Mouse (Mus musculus): ENCODE results near the gene Cdk11b. TPM values are rescaled to one million over a fixed set of nuclear protein-coding genes. Genes with fewer than 3 reads are reported as not detected.
"Not testable (repeated sequence)": the region's sequence is repeated elsewhere in the genome, so short reads cannot be mapped to it uniquely, and the experiment has no call there.

Cdk11b gene
- total RNA-seq, 2 experiments from 2014 or later, result 56.8 to 62.0 TPM

GRCm38 (mm10) chr4:155660641-155661040, 36.0 kb downstream of the Cdk11b start:
- peak in 1 of 2 experiments; percentile 31 for DNase-seq (ENCODE audit: low spot score in 2 of 2)

GRCm38 (mm10) chr4:155666903-155667302, 42.2 kb downstream of the Cdk11b start:
- no peak for DNase-seq (ENCODE audit: low spot score in 2 of 2)

GRCm38 (mm10) chr4:155668689-155669597, 44.3 kb downstream of the Cdk11b start, which contains the start of gene Mib2:
Mib2 (minus strand) TSS chr4:155669198.
- peak; percentile 94 to 96 for DNase-seq (ENCODE audit: low spot score in 2 of 2)

GRCm38 (mm10) chr4:155669598-155670075, 45.0 kb downstream of the Cdk11b start:
- DNase-seq (ENCODE audit: low spot score in 2 of 2), result no peak

- DNase-seq (ENCODE audit: low spot score in 2 of 2), result not testable (repeated sequence)
These were observed 45.6 kb downstream of the Cdk11b start for GRCm38 (mm10) chr4:155670236-155670635.

GRCm38 (mm10) chr4:155672082-155672481, 47.4 kb downstream of the Cdk11b start:
- no peak for DNase-seq (ENCODE audit: low spot score in 2 of 2)

- no peak for DNase-seq (ENCODE audit: low spot score in 2 of 2)
These were observed 51.3 kb downstream of the Cdk11b start for GRCm38 (mm10) chr4:155675991-155676390.

- DNase-seq (ENCODE audit: low spot score in 2 of 2), result not testable (repeated sequence)
These were observed 59.1 kb downstream of the Cdk11b start for GRCm38 (mm10) chr4:155683670-155684277.

GRCm38 (mm10) chr4:155687764-155688163, 63.1 kb downstream of the Cdk11b start:
- DNase-seq (ENCODE audit: low spot score in 2 of 2), result not testable (repeated sequence)

GRCm38 (mm10) chr4:155690571-155691375, 66.1 kb downstream of the Cdk11b start:
- DNase-seq (ENCODE audit: low spot score in 2 of 2), result no peak

- DNase-seq (ENCODE audit: low spot score in 2 of 2), result no peak
These were observed 67.8 kb downstream of the Cdk11b start for GRCm38 (mm10) chr4:155692421-155692820.

GRCm38 (mm10) chr4:155694111-155694481, 69.4 kb downstream of the Cdk11b start, which contains the start of gene Fndc10:
Fndc10 (plus strand) TSS chr4:155694342.
- peak; percentile 75 to 79 for DNase-seq (ENCODE audit: low spot score in 2 of 2)

- DNase-seq (ENCODE audit: low spot score in 2 of 2), result peak; percentile 59 to 63
These were observed 70.1 kb downstream of the Cdk11b start for GRCm38 (mm10) chr4:155694482-155695401.

- no peak for DNase-seq (ENCODE audit: low spot score in 2 of 2)
These were observed 70.9 kb downstream of the Cdk11b start for GRCm38 (mm10) chr4:155695531-155696062.

GRCm38 (mm10) chr4:155696261-155697255, 71.9 kb downstream of the Cdk11b start:
- DNase-seq (ENCODE audit: low spot score in 2 of 2), result peak in 1 of 2 experiments; percentile 35

All from adrenal gland, adult 18-20 months (tissue).